Mouse (Mus musculus) CH12.LX (cell line): ENCODE measurements around the gene Znhit3. TPM values are rescaled to one million over a fixed set of nuclear protein-coding genes. Genes with fewer than 3 reads are reported as not detected.

Source experiments
- DNase-seq: peaks from one replicate; pipeline ENCODE4 v3.0.0-alpha.2; 2013; ENCODE audit errors: extremely low read depth
- H3K27ac ChIP-seq: 2 replicates; pipeline ENCODE4 v1.5.1; 2012; ENCODE audit warnings: low read depth, mild to moderate bottlenecking, control low read depth, moderate library complexity; ENCODE audit not compliant: insufficient read depth
- H3K27me3 ChIP-seq: replicated peaks from 2 replicates; pipeline ENCODE3; 2012; ENCODE audit warnings: inconsistent platforms
- H3K36me3 ChIP-seq, 2 experiments: replicated peaks in 1 of 2; 2 replicates each; pipeline versions ENCODE3 to v1.6.1; 2012; ENCODE audit warnings: inconsistent platforms in 1 of 2, low read length in 1 of 2, mild to moderate bottlenecking in 1 of 2, mixed read lengths in 1 of 2, moderate library complexity in 1 of 2; ENCODE audit not compliant: control insufficient read depth in 1 of 2, insufficient read depth in 1 of 2
- H3K4me1 ChIP-seq, 2 experiments: 2 replicates each; pipeline ENCODE4 v1.6.1; 2012; ENCODE audit warnings: inconsistent platforms in 1 of 2, moderate library complexity in 1 of 2; ENCODE audit not compliant: insufficient read depth in 2 of 2, control insufficient read depth in 1 of 2
- H3K4me2 ChIP-seq: 2 replicates; pipeline ENCODE4 v1.6.1; 2012; ENCODE audit warnings: low read depth, mild to moderate bottlenecking, control low read depth; ENCODE audit not compliant: poor library complexity, insufficient read depth, severe bottlenecking
- H3K4me3 ChIP-seq, 3 experiments: fragments of 150-350 bp in 1 of 3; sonication (generic) in 1 of 3; replicated peaks in 1 of 3; 2 replicates each; pipeline versions ENCODE3 to v1.5.1; 2011 to 2012; ENCODE audit warnings: low read depth in 2 of 3, low read length in 2 of 3, mild to moderate bottlenecking in 2 of 3, moderate library complexity in 2 of 3, control low read depth in 1 of 3, improper control_type of control experiment in 1 of 3, inconsistent platforms in 1 of 3, mixed read lengths in 1 of 3; ENCODE audit not compliant: poor library complexity in 1 of 3
- H3K79me2 ChIP-seq: replicated peaks from 2 replicates; pipeline ENCODE4 v1.6.1; 2012; ENCODE audit warnings: mild to moderate bottlenecking, moderate library complexity; ENCODE audit not compliant: control insufficient read depth, poor library complexity, insufficient read depth, severe bottlenecking; ENCODE audit errors: extremely low read depth
- H3K9ac ChIP-seq: 2 replicates; pipeline ENCODE4 v1.6.1; 2012; ENCODE audit warnings: low read depth, mild to moderate bottlenecking, control low read depth, moderate library complexity; ENCODE audit not compliant: insufficient read depth
- H3K9me3 ChIP-seq: replicated peaks from 2 replicates; pipeline ENCODE3; 2012; ENCODE audit warnings: low read length, inconsistent platforms, mixed read lengths
- BHLHE40 ChIP-seq: IDR thresholded peaks from 2 replicates; pipeline ENCODE4 v1.6.1; 2011; ENCODE audit warnings: mild to moderate bottlenecking, low read depth, low read length, improper control_type of control experiment
- CTCF ChIP-seq, 2 experiments: IDR thresholded peaks in 1 of 2; conservative IDR thresholded peaks in 1 of 2; 2 replicates each; pipeline ENCODE4 v1.5.1; 2011 to 2012; ENCODE audit warnings: low read depth in 2 of 2, low read length in 2 of 2, improper control_type of control experiment in 1 of 2, inconsistent platforms in 1 of 2, mild to moderate bottlenecking in 1 of 2, moderate library complexity in 1 of 2
- ETS1 ChIP-seq: conservative IDR thresholded peaks from 2 replicates; pipeline ENCODE4 v1.6.1; 2012; ENCODE audit warnings: low read depth, mild to moderate bottlenecking, inconsistent platforms, low read length, improper control_type of control experiment, moderate library complexity
- HCFC1 ChIP-seq: IDR thresholded peaks from 2 replicates; pipeline ENCODE4 v1.6.1; 2012; ENCODE audit warnings: low read depth, mild to moderate bottlenecking, inconsistent platforms, low read length, improper control_type of control experiment
- IRF4 ChIP-seq: IDR thresholded peaks from 2 replicates; pipeline ENCODE4 v1.6.1; 2014; ENCODE audit warnings: low read depth, mild to moderate bottlenecking, inconsistent platforms, low read length, improper control_type of control experiment
- JUN ChIP-seq: IDR thresholded peaks from 2 replicates; pipeline ENCODE4 v1.6.1; 2011; ENCODE audit warnings: low read depth, mild to moderate bottlenecking, low read length, improper control_type of control experiment, moderate library complexity; ENCODE audit not compliant: insufficient read depth
- JUND ChIP-seq: conservative IDR thresholded peaks from 2 replicates; pipeline ENCODE4 v1.6.1; 2011; ENCODE audit warnings: low read depth, low read length, improper control_type of control experiment
- KAT2A ChIP-seq: IDR thresholded peaks from 2 replicates; pipeline ENCODE4 v1.6.1; 2012; ENCODE audit warnings: low read length, improper control_type of control experiment, inconsistent platforms; ENCODE audit not compliant: insufficient replicate concordance
- MAFK ChIP-seq: IDR thresholded peaks from 2 replicates; pipeline ENCODE4 v1.6.1; 2011; ENCODE audit warnings: low read length, improper control_type of control experiment; ENCODE audit not compliant: insufficient replicate concordance
- MAX ChIP-seq: IDR thresholded peaks from 2 replicates; pipeline ENCODE4 v1.6.1; 2011; ENCODE audit warnings: low read length, improper control_type of control experiment
- MAZ ChIP-seq: IDR thresholded peaks from 2 replicates; pipeline ENCODE4 v1.6.1; 2012; ENCODE audit warnings: low read depth, mild to moderate bottlenecking, inconsistent platforms, low read length, improper control_type of control experiment, moderate library complexity
- MXI1 ChIP-seq: IDR thresholded peaks from 2 replicates; pipeline ENCODE4 v1.6.1; 2011; ENCODE audit warnings: mild to moderate bottlenecking, low read depth, low read length, improper control_type of control experiment
- MYC ChIP-seq: IDR thresholded peaks from 2 replicates; pipeline ENCODE4 v1.6.1; 2011; ENCODE audit warnings: low read depth, mild to moderate bottlenecking, improper control_type of control experiment, low read length
- NELFE ChIP-seq: IDR thresholded peaks from 2 replicates; pipeline ENCODE4 v1.6.1; 2011; ENCODE audit warnings: low read depth, low read length, improper control_type of control experiment
- NRF1 ChIP-seq: IDR thresholded peaks from 2 replicates; pipeline ENCODE4 v1.6.1; 2014; ENCODE audit warnings: low read depth, mild to moderate bottlenecking, inconsistent platforms, low read length, improper control_type of control experiment, moderate library complexity
- POLR2A ChIP-seq: IDR thresholded peaks from 2 replicates; pipeline ENCODE4 v1.6.1; 2011; ENCODE audit warnings: low read depth, mild to moderate bottlenecking, improper control_type of control experiment, low read length
- RAD21 ChIP-seq: IDR thresholded peaks from 2 replicates; pipeline ENCODE4 v1.6.1; 2011; ENCODE audit warnings: low read depth, mild to moderate bottlenecking, low read length, improper control_type of control experiment, moderate library complexity
- SMC3 ChIP-seq: IDR thresholded peaks from 2 replicates; pipeline ENCODE4 v1.6.1; 2011; ENCODE audit warnings: low read depth, low read length, improper control_type of control experiment
- UBTF ChIP-seq: IDR thresholded peaks from 2 replicates; pipeline ENCODE4 v1.6.1; 2012; ENCODE audit warnings: low read depth, mild to moderate bottlenecking, inconsistent platforms, low read length, improper control_type of control experiment, moderate library complexity
- USF1 ChIP-seq: IDR thresholded peaks from 2 replicates; pipeline ENCODE4 v1.6.1; 2014; ENCODE audit warnings: low read depth, mild to moderate bottlenecking, inconsistent platforms, low read length, improper control_type of control experiment
- ZC3H11A ChIP-seq: IDR thresholded peaks from 2 replicates; pipeline ENCODE4 v1.6.1; 2012; ENCODE audit warnings: low read depth, mild to moderate bottlenecking, inconsistent platforms, low read length, improper control_type of control experiment
- ZKSCAN1 ChIP-seq: IDR thresholded peaks from 2 replicates; pipeline ENCODE4 v1.6.1; 2012; ENCODE audit warnings: low read depth, inconsistent platforms, low read length, improper control_type of control experiment, borderline replicate concordance
- ZMIZ1 ChIP-seq: IDR thresholded peaks from 2 replicates; pipeline ENCODE4 v1.6.1; 2012; ENCODE audit warnings: low read depth, mild to moderate bottlenecking, inconsistent platforms, low read length, improper control_type of control experiment
- ZNF384 ChIP-seq: IDR thresholded peaks from 2 replicates; pipeline ENCODE4 v1.6.1; 2012; ENCODE audit warnings: low read depth, low read length, improper control_type of control experiment, inconsistent platforms
- dilution Hi-C: fragments of 300-500 bp; cut with MboI; formaldehyde crosslinking; loops from 2 replicates; pipeline ENCODE4 v1.14.3; 2020; ENCODE audit warnings: low sequenced_read_pairs; ENCODE audit not compliant: extremely low pct_unique_long_range_greater_than_20kb, extremely low pct_ligation_motif_present
- in situ Hi-C: fragments of 300-500 bp; cut with MboI; formaldehyde crosslinking; loops from 3 replicates; pipeline ENCODE4 v1.14.3; 2019; ENCODE audit warnings: low sequenced_read_pairs, low pct_ligation_motif_present, low pct_unique_long_range_greater_than_20kb, mixed read lengths
- polyA plus RNA-seq: library from polyadenylated mRNA; unstranded; fragments of >175 nt; gene quantifications from 2 replicates; pipeline ENCODE4 v1.2.1, GENCODE M21; 2012; ENCODE audit warnings: low read depth; ENCODE audit not compliant: insufficient read length
- total RNA-seq, 2 experiments: library from RNA; depleted of rRNA; stranded (reverse); fragments of 300-350 nt in 1 of 2; fragments of >200 nt in 1 of 2; gene quantifications; 2 replicates each; pipeline ENCODE4 v1.2.3; 2012 to 2014

The Znhit3 gene
- total and polyA plus RNA-seq, 3 experiments = 59.3 to 130 (median 62.9) TPM

GRCm38 (mm10) chr11:84885238-84885637 lies 30.9 kb downstream of the Znhit3 start:
- Histone ChIP-seq H3K27me3 (no peaks in the 10 kb centered on the region), H3K79me2 (peaks cover 7% of the 10 kb centered on the region; the same call in 1 of the 2 replicates), H3K9ac (no peak overlapping the region), H3K36me3 (peaks cover 43 to 81% of the 10 kb centered on the region in 2 experiments), H3K4me3 (no peak overlapping the region), H3K27ac (no peak overlapping the region), H3K4me1 (peaks cover 5 to 21% of the 10 kb centered on the region in 2 experiments; a peak in 3 of 4 replicates), H3K4me2 (no peak overlapping the region), H3K9me3 (no peaks in the 10 kb centered on the region)
- DNase-seq = no peak
- in situ Hi-C loops = no loop called here
- TF ChIP-seq HCFC1 (no peak), NELFE (no peak), MXI1 (no peak), ZMIZ1 (no peak), CTCF (conservative IDR thresholded peaks at IDR 0.05 in 1 of 2, IDR thresholded peaks at IDR 0.05 in 1 of 2; ENCODE audit: low read depth in 2 of 2, low read length in 2 of 2) (no peak), ZKSCAN1 (no peak), RAD21 (no peak), ETS1 (no peak), MAX (no peak), KAT2A (no peak), NRF1 (no peak), MAZ (no peak), BHLHE40 (no peak), MAFK (no peak), JUND (no peak), IRF4 (no peak)
- dilution Hi-C loops = no loop called here

DNA sequence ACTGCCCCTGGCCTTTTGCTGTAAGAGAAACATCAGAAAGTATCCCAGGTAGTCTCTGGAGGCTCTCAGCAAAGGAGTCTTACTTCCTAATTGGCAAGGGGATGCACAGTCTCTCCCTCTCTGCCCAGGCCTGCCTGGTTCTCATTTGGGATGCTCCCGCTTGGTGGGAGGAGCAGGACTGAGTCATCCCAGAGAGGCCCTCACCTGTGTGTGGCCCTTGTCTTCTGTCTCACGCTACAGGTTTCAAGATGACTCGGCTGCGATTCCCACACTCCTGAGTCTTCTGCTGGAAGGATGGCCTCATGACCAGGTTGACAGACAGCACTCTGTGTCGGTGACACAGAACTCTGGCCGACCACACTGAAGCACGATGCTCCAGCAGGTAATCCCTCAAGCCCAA lies 33.8 kb downstream of the Znhit3 start:
- no peaks in the 10 kb centered on the region for H3K27me3 ChIP-seq
- peaks cover 5 to 39% of the 10 kb centered on the region in 2 experiments; a peak in 3 of 4 replicates for H3K4me1 ChIP-seq
- H3K27ac ChIP-seq = no peak overlapping the region
- H3K4me2 ChIP-seq = no peak overlapping the region
- H3K36me3 ChIP-seq = peaks cover 41 to 65% of the 10 kb centered on the region in 2 experiments
- no peak overlapping the region for H3K4me3 ChIP-seq
- no peak overlapping the region for H3K9ac ChIP-seq
- dilution Hi-C loops (no loop called here), in situ Hi-C loops (no loop called here)
- peaks cover 24% of the 10 kb centered on the region for H3K79me2 ChIP-seq
- H3K9me3 ChIP-seq = no peaks in the 10 kb centered on the region
- no peak for TF ChIP-seq ZNF384
- TF ChIP-seq MAFK = no peak
- TF ChIP-seq POLR2A = no peak; the same call in 1 of the 2 replicates
- no peak for TF ChIP-seq UBTF
- TF ChIP-seq BHLHE40 = no peak
- TF ChIP-seq RAD21 = no peak
- no peak for TF ChIP-seq SMC3
- no peak for TF ChIP-seq ZC3H11A
- TF ChIP-seq JUN = no peak
- no peak for TF ChIP-seq USF1
- no peak for TF ChIP-seq NRF1
- no peak for TF ChIP-seq ETS1
- TF ChIP-seq MYC = no peak
- DNase-seq = no peak
